Mouse (Mus musculus) T-helper 1 cell (primary cell): Measurements from ENCODE around the gene Cacna2d1.

Source experiments
- in situ Hi-C: fragments of 300-600 bp; cut with MboI, MseI; formaldehyde crosslinking; loops from one replicate; pipeline ENCODE4 v1.15.1; 2025; ENCODE audit warnings: high pct_unique_total_duplicates

Gene Cacna2d1

GRCm38 (mm10) chr5:16155375-16156284 is 221.1 kb downstream of the Cacna2d1 start:
- in situ Hi-C loops: no loop called here

DNA sequence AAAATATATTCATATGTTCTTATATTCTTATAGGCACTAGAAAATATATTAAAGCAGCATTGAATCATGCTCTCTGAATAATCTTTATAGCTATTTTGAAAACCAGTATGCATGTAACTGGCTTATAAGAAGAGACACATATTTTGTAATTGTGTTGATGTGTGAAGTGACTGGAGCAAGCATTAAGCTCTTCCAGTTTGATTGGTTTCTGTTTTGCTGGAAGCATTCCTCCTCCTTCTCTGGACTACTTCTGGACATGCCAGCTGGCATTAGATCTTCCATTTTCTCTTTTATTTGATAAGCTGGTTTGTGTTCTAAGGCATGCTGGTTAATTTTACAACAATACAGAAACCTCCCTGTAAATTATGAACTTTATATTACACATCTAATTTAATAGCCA is 228.8 kb downstream of the Cacna2d1 start:
- in situ Hi-C loops: no loop called here

DNA sequence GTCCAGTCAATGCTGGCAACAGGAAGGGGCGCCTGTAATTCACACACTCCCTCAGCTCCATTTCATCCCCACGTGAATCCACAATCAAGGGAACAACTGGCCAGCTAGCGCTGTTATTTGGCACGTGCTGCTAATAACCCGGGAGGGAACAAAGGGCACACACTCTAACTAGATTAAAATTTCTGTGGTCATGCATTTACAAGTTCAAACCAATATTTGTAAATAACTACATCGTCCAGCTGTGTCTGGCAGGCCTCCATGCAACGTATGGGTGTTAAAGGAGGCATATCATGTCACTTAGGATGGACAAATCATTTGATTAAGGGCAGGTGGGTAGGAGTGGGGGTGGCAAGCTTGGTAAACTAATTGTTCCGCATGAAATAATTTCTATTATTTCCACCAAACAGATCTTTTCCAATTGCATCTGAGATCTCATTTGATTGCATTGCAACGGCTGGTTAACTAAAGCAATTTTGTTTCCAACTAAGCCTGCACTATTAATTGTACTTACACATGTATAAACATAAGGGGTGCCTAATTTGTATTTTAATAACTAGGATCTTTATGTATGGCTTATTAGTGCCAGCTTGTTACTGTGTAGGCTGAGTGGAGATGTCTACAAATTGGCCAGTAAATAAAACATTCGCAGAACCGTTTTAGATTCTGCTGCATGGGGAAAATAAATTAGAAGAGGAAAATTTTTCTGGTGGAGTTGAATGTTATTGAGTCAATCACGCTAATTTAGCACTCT is 231.8 kb downstream of the Cacna2d1 start:
- in situ Hi-C loops: no loop called here

DNA sequence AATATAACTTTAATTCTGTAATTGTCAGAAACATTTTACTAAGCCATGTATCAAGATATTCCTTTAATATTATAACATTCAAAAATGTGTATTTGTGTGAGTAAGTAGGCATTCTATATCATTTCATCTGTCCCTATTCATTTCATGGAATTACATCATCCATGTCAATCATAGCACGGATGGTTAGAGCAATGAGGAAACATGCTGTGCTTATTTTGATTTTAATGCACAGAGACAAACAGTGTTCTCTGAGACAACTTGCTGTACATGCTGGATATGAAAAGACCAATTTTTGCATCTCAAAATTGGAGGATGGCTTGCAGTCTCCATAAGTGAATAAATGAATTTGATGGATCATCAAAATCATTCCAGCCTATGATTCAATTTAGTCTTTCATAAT is 232.4 kb downstream of the Cacna2d1 start:
- in situ Hi-C loops: no loop called here

- in situ Hi-C loops: no loop called here
These were observed 246.6 kb downstream of the Cacna2d1 start for GRCm38 (mm10) chr5:16181041-16181440.

- in situ Hi-C loops: no loop called here
These were observed 249.6 kb downstream of the Cacna2d1 start for GRCm38 (mm10) chr5:16184064-16184463.

DNA sequence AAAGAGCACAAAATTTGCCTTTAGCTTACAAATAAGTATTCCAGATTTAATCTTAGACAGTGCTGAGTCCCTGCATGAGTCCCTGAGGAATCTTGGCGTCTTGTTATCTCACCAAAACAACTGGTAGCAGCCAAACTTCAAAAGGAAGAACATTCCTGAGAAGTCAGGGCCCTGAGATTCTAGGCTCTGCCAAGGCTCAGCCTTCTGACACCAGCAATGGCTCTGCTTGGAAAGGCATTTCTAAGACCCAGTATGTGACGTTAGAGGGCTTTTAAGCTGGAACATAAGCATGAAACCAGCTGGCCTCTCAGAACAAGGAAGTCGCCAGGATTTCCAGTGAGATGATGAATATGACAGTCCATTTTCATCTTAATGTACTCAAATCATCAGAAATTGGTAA is 253.4 kb downstream of the Cacna2d1 start:
- in situ Hi-C loops: no loop called here

GRCm38 (mm10) chr5:16189878-16190277 is 255.4 kb downstream of the Cacna2d1 start:
- in situ Hi-C loops: no loop called here

DNA sequence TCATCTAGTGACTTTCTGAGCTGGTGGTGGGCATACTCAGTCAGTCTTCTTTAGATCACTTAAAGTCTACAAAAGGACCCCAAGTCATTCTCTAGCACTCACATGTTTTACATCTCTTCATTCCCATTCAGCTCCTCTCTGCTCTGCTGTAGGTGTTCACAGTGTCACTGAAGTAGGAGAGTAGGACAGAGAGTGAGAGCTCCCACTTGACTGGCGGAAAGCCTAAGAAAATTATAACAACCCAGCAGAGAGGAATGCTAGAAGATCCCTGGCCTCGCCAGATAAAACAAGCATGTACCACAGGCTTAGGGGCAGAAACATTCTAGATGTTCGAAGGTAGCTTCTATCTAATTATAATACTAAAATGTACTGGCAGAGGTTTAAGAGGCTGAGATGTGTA is 256.7 kb downstream of the Cacna2d1 start:
- in situ Hi-C loops: no loop called here

DNA sequence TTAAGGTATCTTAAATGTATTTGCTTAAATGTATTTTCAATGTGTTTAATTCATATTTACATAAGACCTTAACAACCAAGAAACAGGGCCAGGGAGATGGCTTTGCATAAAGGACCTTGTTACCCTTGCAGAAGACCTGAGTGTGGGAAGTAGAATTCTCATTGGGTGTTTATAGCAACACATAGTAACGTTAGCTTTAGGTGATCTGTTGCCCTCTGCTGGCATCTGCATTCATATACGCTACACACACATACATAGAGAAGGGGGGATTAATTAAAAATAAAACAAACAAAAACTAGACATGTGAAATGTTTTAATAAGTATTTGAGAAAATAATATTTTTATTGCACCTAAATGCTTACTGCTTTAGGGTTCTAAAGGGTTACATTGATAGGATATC is 265.3 kb downstream of the Cacna2d1 start:
- in situ Hi-C loops: no loop called here

GRCm38 (mm10) chr5:16221960-16222359 is 287.5 kb downstream of the Cacna2d1 start:
- in situ Hi-C loops: no loop called here

DNA sequence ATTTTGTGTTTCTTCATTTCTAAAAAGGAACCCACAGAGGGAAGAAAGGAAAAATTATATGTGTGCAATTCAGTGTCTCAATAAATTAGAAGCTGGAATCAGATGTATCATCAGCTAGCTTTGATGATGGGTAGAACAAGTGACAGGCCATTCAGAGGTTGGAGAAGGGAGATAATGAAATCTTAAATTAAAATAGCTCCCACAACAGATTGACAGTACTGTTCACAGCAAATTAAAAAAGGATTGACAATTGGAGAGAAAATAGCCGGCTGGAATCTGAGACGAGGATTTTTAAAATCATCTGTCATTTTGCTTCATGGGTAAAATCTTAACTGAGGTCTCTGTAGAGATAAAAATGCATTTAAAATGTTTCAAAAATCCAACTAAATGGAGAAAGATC is 290.9 kb downstream of the Cacna2d1 start:
- in situ Hi-C loops: no loop called here

DNA sequence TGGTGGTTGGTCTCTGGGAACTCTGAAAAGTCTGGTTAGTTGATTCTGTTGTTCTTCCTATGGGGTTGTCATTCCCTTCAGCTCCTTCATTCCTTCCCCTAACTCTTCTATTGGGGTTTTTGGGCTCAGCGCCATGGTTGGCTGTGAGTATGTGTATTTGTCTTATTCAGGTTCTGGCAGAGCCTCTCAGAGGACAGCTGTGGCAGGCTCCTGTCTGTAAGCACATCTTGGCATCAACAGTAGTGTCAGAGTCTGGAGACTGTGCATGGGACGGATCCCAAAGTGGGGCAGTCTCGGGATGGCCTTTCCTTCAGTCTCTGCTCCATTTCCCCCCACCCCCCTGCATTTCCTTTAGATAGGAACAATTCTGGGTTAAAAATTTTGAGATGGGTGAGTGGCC is 294.9 kb downstream of the Cacna2d1 start:
- in situ Hi-C loops: no loop called here

DNA sequence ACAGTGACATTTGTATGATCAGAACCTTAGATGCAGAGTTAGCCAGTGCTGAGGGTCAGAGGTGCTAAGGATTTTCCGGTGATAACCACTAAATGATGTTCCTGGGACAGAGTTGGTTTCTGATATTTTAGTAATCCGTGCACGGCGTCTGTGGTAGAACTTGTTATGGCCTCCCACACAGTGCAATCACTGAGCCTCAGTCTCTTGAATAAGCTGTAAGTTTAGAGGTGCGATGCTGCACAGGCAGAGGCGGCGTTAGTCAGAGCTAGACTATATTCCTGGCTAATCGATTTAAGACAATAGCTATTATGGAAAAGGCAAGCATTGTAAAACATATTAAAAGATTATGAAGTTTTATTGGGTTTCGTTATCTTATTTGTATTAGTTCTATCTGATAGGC is 297.0 kb downstream of the Cacna2d1 start:
- in situ Hi-C loops: no loop called here

GRCm38 (mm10) chr5:16234891-16235290 is 300.4 kb downstream of the Cacna2d1 start:
- in situ Hi-C loops: no loop called here

DNA sequence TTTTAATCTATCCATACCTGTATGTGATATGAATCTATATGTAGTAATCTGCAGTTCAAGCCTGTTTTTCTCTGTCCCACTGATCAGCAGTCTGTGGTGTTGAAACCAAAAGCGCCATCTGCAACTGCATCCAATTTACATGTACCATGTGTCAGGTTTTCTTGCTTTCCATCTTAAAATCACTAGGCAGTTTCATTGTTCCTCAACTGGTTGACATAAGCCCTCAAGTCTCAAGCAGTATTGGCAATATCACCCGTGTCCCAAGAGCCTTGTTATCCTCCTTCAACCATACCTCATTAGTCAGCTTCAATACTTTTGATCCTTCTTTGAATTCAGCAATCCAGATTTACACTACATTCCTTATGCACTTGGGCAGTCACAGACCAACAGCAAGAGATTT is 301.4 kb downstream of the Cacna2d1 start:
- in situ Hi-C loops: no loop called here

- in situ Hi-C loops: no loop called here
These were observed 302.1 kb downstream of the Cacna2d1 start for GRCm38 (mm10) chr5:16236608-16237007.

DNA sequence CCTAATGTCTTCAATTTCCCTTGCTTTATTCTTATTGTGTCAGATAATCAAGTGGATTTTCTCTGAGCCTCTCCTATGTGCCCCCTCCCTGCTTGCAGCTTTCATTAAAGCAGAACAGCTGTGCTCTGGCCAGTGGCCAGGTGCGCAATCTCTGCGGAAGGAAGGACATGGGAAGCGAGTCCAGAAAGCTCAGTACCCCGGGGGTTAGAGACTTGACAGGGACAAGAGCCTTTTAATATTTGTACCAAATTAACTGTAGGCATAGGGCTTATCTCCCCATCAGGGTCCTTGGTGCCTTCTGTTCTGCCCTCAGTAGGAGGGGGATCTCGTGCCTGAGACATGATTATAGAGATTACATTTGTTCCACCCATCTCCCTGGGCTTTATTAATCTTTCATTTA is 303.5 kb downstream of the Cacna2d1 start:
- in situ Hi-C loops: no loop called here

DNA sequence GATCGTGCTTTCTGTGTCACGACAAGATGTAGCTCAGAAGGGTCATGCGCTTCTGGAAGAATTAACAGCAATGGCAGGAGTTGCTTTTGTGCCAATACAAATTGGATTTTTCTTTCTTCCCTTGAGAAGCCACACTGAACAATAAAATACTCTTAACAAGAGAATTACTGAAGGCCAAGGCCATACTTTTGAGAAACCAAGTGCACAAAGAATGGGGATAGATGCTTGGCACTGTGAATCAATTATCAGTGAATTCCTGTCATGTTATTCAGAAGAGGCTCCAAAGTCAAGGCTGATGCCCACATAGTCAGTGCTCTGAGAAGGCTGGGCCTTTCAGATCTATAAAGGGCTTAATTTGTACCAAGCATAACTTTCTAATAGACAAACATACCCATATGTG is 305.8 kb downstream of the Cacna2d1 start:
- in situ Hi-C loops: no loop called here

DNA sequence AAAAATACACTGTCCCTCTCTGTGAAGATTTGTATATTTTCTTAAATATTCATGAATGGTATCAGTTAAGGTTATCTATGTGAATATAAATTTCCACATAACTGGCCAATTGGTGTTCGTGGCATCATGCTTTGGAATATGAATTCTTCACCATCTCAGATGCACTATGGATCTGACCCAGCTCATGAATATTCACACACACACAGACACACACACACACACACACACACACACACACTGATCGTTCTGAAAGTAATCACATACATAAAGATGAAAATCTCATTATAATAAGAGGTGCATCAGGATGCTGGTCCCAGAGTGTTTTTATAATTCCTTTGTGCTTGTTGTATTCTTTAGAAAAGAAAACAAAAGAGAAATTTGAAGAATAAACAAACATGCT is 309.1 kb downstream of the Cacna2d1 start:
- in situ Hi-C loops: no loop called here

GRCm38 (mm10) chr5:16252738-16253513 is 318.4 kb downstream of the Cacna2d1 start:
- in situ Hi-C loops: loop anchor here (10.0 kb wide), 1 partner anchor 518 kb away; no protein-coding TSS in a partner anchor

- in situ Hi-C loops: loop anchor here (10.0 kb wide), 1 partner anchor 519 kb away; no protein-coding TSS in a partner anchor
These were observed 319.3 kb downstream of the Cacna2d1 start for GRCm38 (mm10) chr5:16253768-16254167.
